Mouse (Mus musculus) layer of hippocampus, adult 9-11 months (tissue): Measurements from ENCODE around the gene Hip1.

Experiments used
- DNase-seq: peaks from one replicate; pipeline ENCODE4 v3.0.0; 2022

The Hip1 gene

DNA sequence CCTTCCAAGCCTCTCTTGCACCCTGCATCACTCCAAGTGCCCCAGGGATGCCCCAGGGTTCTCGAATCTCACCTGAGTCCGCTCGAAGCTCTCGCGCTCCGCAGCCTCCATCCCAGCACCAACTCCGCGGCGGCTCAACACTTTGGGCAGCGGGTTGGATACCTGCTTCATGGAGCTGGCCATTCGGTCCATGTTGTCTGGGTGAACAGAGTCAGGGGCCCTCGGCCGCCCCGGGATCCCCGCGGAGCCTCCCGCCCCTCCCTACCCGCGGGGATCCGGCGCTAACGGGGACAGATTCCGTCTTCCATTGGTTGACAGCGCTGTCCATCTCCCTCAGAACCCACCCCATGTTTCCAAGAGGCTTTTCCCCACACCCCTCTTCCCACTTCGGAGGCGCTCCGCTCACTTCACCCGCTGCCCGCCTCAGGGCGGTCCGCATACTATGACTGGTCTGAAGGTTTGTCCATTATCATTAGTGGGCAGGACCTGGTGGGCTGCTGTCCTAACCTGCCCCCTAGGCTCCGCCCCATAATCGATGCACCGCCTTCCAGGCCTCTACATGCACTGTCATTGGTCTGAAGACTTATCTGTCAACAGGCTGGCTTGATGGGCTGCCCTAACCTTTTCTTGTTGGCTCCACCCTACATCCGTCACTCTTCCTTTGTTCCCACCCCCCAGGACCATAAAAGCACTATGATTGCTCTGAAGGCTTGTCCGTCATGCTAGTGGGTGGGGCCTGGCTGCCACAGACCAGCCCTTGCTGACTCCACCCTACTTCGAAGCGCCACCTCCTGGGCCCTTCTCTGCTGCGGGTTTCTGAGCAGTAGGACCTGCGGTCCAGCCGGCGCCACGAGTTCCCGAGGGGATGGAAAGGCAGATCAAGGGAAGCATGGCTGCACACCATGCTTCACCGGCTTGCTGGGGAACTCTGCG, at the start of gene Hip1:
Hip1 (minus strand) TSS at position 256 of the 933 bp plus-strand sequence.
- peak; percentile 100 for DNase-seq

DNA sequence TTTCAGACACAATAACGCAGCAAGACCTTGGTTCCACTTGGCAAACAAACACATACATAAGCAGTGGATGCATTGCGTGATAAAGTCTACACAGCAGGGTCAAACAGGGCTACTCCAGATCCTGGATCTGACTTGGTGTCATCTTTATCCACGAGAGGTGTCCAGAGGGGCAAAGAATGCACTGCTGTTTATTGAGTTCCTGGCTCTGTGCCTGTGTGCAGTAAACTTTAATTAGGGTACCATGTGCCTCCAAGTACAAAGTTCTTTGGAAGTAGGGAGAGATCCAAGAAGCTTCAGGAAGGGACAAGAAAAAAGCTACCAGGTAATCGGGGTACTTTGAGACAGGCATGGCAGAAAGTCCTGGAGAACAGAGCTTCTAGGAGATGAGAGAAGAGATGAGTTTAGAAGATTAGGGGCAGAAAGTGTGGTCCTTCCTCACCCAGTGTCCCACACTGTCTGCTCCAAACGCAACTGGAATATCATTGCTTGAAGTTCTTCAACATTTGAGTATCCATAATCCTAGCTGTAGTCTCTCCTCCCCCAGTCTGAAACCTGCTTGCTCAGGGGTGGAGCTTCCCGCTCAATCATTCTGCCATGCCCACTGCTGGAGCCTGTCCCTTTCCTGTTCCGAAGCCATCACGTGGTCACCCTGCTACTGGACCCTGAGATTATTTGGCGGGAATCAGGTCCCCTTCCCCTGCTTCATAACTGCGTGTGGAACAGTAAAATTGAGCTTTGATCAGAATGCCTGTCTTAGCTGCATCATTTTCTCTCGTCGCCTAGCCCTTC, 45.3 kb upstream of the Hip1 start:
- no peak for DNase-seq

DNA sequence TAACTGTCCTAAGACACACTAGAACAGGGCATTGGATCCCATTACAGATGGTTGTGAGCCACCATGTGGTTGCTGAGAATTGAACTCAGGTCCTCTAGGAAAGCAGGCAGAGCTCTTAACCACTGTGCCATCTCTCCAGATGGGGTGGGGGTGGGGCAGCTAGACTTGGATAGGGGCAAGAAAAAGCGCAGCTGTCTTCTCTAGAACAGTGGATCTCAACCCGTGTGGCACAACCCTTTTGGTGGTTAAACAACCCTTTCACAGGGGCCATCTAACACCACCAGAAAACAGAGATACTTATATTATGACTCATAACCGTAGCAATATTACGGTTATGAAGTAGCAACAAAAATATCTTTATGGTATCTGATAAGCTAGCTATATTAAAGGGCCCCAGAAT, 42.8 kb upstream of the Hip1 start:
- DNase-seq = no peak

DNA sequence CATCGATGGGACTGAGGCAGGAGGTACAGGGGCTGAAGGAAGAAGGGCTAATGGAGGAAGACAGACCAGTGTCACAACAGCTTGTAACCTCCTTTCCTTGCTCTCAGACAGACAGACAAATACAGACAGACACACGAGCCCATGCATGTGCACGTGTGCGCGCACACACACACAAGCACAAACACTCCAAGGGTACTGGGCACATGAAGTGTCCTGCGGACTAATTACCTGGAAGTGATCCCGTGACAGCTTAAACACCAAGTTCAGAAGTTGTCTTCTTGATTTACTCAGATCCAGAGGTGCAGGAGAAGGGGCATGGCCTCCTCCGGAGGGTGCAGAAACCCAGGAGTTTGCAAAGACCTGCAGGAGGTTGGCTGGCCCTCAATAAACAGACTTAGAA, 40.8 kb upstream of the Hip1 start:
- no peak for DNase-seq

DNA sequence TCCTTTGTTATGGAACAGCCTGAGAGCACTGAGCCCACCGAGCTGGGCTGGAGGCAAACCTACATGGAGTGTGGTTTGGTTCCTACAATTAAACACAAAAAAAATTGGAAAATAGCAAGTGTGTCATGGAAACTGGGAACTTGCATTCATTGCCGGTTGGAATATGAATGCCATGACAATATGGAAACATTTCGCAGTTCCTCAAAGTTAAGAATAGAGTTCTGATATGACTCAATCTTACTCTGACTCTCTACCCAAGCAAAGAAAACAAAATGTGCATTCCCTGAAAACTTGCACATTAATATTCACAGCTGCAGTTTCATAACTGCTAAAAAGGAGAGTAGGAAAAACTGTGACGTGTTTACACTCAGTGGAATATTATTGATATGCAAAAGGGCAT, 37.4 kb upstream of the Hip1 start:
- DNase-seq = no peak

DNA sequence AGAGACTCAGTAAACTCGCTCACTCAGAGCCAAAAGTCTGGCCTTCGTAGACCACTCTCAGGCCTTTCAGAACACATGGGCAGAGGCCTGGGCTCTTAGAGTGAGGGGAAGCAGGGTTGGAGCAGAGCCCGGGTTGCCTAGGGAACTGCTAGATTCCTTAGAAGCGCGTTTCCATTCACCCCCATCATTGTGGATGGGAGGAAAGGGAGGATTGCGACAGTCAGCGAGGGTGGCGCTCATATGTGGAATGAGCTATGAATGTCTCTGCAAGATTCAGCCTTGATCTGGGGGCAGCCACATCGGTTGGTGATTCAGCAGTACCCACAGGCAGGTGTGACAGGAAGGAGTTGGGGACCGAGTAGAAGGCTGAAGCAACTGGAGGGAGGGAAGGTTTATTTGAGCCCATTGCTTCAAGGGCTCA, 34.4 kb upstream of the Hip1 start:
- DNase-seq = peak; percentile 53

DNA sequence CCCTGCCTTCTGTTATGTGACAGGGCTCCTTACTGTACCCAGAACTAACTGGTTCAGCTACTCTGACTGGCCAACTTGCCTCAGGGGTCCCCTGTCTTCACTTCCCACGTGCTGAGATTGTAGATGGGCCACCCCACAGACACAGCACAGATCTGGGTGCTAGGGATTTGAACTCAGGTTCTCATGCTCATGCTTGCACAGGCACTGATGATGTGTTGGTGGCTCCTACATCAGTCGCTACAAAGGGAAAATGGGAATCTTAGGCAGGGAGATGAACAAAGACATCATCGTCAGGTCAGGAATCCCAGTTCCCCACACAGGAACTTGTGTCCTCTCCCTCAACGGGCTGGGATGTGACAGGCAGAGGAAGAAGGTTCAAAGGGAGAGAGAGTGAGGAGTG, 31.1 kb upstream of the Hip1 start:
- DNase-seq = no peak

DNA sequence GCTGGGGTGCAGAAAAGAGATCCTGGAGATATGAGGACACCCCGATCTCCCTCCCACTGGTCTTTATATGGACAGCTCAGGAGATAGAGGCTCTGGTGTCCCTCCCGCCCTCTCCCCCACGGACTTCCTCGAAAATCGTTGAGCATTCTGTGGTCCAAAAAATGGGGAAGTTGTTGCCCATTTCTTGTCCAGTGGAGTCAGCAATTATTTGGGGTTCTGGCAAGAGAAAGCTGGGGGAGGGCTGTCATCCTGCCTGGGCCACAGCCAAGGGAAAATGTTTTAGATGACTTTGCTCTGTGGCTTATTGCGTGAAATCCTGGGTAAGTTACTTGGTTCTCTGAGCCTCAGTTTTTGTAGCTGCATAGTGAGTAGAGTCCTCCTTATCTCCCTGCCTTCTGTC, 28.1 kb upstream of the Hip1 start, which contains the start of gene Ccl24:
Ccl24 (minus strand) TSS at position 44 of the 400 bp plus-strand sequence.
- DNase-seq = no peak

DNA sequence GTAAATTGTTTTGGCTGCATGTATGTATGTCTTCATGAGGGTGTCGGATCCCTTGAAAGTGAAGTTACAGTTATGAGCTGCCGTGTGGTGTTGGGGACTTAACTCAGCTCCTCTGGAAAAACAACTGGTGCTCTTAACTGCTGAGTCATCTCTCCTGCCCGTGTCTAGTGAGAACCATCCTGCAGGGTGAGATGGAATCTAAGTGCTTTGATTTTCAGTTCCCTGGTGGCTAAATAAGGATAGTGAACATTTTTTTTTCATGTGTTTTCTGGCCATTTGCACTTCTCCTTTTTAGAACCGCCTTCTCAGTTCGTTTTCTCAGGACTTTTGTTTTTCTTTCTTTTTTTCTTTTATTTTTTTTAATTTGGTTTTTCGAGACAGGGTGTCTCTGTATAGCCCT, 23.8 kb upstream of the Hip1 start:
- no peak for DNase-seq

DNA sequence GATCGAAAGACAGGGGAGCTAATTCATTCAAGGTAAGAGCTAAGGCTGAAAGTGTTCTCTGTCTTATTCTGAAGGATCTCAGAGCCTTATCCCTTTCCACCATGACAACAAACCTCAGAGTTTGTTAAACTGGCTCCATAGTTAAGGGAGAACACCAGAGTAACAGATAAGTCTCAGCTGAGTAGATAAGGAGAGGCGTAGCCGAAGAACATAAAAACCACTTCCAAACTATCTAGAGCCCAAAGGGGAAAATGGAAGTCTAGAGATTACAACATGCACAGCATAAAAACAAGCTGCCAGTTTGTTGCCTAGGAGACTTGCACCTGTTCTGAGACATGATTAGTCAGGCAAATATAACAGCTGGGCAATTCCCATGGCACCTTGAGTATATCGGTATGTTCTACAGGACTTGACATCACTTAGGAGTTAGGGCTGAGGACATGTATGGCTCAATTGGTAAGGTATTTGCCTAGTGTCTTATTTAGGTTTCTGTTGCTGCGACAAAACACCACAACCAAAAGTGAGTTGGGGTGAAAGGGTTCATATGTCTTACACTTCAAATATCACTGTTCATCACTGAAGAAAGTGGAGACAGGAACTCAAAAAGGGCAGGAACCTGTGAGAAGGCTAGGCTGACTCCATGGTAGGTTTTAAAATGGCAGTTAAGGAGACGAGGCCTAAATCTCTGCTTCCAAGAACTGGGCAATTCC, 22.8 kb upstream of the Hip1 start:
- DNase-seq = no peak

DNA sequence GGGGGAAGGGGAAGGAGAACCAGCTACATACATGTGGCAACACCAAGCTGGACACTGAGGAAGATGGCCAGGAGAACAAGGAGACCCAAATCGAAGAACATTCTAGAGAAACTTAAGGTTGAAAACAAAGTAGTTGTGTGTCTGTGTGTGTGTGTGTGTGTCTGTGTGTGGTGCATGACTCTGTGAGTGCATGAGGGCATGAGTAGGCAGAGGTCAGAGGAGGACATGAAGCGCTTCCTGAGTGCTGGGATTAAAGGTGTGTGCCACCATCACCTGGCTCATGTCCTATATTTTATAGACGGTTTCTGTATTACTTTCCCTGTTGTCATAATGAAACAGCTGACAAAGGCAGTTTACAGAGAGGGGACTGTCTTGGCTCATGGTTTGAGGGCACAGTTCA, 18.5 kb upstream of the Hip1 start, which contains the start of gene Ccl26:
Ccl26 (minus strand) TSS at position 101 of the 400 bp plus-strand sequence.
- no peak for DNase-seq

DNA sequence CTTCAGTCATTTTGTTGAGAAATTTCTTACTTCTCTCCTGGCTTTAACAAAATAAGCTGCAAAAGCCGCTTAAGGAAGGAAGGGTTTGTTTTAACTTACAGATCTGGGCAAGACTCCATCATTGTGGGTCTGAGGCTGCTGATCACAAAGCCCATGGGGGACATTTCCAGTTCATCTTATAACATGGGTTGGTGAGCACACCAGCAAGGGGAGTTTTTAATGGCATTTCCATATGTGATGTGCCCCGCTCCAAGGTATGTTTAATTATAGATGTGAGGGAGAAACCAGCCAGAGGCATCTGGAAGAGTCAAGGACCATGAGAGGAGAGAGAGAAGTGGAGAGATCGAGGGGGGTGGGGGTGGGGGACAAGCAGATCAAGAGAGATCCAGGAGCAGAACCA, 12.8 kb upstream of the Hip1 start:
- DNase-seq = no peak

DNA sequence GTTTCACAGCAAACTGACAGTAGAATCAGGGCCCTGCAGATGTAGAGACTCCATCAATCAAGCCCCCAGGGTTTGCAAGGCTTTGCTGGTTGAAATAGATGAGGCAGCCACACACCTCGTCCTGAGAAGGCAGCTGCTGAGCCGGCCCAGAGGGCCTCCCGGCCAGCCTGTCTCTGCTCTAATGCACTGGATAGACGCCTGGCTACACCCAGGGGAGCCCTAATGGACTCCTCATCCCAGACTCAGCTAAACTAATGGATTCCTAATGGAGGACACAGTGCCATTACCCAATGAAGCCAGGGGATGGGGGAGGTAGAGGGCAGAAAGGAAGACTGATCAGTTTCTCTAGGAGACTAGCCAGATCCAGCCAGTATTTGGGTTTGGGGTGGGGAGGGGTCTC, 12.1 kb upstream of the Hip1 start:
- DNase-seq = no peak

DNA sequence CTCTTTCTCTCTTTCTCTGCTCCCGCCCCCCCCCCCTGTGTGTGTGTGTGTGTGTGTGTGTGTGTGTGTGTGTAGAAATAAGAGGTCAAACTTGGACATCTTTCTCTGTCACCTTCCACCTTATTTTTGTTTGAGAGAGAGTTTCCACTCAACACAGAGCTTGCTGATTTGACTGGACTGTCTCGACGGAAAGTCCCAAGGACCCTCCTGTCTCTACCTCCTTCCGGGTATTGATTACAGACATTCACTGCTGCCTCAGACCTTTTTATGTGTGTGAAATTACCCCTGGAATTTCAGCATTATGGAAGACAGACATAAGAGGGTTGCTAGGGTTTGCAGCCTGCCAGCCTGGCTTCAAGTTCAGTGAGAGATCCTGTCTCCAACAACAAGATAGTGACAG, 11.3 kb upstream of the Hip1 start:
- no peak for DNase-seq

DNA sequence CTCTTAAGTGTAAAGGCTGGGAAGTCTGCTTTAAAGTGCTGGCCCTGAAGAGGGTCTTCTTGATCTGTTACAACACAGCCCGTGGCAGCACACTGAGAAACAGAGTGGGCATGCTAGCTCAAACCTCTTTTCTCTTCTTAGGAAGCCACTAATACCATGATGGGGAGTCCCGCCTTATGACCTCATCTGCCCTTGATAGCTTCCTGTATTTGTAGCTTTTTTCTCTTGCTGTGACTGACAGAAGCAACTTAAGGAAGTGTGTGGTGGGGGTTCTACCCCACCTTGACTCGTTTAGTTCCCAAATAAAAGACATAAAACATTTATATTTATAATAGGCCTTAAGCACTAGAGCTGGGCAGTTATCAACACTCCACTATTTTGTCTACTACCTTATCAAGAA, 6.7 kb upstream of the Hip1 start:
- no peak for DNase-seq

DNA sequence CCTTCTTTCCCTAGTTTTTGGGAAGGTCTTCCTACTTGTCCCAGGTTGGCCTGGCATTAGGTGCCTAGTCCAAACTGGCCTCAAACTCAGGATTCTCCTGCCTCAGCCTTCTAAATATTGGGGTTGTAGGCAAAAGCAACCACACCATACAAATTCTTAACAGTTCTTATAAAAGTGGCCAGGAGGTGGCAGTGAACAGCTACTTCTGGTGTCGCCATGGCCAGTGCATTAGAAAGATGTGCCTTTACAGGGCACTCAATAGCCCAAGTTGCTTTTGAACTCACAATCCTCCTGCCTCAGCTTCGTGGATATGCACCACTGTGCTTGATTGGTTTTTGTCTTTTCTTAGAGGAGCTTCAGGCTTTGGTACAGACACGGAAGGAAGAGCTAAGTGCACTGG, 6.0 kb upstream of the Hip1 start:
- no peak for DNase-seq

DNA sequence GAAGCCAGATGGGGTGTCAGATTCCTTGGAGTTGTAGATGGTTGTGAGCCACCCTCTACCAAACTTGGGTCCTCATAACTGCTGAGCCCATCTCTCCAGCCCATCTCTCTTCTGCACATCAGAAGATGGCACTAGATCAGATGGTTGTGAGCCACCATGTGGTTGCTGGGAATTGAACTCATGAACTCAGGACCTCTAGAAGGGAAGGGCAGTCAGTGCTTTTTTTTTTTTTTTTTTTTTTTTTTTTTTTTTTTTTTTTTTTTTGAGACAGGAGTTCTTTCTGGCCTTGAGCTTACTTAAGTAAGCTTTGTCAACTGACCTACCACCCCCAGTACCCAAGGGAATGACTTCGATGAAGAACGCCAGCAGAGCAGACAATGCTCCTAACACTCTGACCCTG, 3.1 kb upstream of the Hip1 start:
- no peak for DNase-seq

DNA sequence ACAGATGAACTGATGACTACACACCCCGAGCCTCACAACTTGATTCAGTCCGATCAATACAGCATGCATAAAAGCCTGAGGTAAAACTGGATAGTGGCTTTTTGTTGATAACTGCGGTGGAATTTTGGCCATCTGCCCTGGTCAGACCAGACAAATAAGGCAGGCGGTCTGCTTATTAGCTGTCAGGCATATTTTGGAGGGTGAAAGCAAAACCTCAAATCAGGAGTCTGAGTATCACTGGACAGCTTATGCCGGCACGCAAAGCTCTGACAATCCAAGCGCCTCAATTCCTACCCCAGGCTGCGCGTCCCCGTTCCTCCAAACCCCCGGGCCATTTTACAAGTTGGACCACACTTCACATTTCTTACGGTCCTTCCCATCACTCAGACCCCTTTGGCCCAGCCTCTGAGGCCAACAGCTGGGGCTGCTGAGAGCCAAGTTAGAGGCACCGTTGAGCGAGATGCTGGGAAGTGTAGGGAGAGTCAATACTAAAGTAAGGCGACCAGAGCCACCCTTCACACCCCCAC, 825 bp downstream of the Hip1 start:
- DNase-seq = no peak

DNA sequence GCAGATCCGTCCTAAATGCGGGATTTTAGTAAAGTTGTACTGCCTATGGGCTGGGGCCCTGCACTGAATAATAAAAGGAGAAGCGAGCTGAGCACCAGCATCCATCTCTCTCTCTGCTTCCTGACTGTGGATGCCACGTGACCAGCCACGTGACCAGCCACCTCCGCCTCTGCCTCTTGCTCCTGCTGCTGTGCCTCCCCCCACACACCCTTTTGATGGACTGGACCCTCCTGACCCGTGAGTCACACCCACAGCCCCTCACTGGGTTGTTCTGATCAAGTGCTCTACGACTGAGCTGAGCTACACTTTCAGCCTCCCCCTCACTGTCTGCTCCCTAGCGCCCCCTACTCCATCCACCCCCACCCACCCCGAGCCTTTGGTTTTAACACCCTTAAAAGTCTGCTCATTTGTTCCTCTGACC, 7.1 kb downstream of the Hip1 start:
- no peak for DNase-seq

DNA sequence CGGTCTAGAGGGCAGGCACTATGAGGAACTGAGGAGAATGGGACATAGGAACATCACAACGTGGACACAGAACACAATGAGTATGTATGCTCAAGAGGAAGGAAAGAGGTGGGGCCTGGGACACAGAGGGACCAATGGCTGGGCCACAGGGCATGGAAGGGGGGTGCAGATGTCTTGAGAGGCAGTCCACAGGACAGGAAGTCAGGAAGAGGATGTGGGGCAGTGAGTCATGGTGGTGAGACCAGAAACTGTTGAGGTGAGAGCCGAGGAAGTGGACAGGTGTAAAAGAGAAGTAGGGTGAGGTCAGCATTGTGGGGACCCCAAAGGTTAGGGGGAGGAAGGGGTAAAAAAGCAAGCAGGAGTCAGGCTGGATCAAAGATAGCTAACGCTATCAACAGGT, 7.6 kb downstream of the Hip1 start:
- no peak for DNase-seq

DNA sequence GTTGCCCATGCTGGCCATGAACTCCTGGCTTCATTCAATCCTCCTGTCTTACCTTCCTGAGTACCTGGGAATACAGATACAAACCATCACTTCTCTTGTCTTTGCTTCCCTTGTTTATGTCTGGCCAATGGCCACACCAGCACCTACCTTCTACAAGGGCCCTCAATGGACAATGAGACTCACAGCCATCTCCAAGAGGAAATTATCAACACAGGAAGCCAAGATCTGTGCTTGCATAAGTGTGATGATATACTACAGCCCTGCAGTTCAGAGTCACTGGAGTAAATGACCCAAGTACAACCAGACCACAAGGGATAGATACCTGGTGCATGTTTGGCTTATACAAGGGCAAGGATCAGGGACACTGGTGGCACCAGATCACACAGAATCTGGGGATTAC, 9.1 kb downstream of the Hip1 start:
- DNase-seq = no peak

DNA sequence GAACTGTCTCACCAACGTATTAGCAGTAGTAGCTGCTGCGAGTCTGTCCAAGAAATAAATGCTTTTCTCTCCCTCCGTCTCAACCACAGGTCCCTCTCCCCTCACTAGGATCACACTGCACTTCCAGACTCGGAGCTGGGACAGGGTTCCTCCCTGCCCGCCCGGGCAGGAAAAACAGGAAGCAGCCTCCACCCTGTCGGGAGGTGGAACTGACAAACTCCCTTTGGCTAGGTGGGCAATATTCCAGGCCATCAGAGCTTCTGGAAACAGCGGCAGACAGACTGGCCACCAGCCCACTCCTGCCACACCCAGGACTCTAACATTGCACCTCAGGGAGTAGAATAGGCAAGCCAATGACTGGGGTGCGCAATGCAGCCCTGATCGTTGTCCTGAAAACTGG, 11.5 kb downstream of the Hip1 start:
- no peak for DNase-seq

DNA sequence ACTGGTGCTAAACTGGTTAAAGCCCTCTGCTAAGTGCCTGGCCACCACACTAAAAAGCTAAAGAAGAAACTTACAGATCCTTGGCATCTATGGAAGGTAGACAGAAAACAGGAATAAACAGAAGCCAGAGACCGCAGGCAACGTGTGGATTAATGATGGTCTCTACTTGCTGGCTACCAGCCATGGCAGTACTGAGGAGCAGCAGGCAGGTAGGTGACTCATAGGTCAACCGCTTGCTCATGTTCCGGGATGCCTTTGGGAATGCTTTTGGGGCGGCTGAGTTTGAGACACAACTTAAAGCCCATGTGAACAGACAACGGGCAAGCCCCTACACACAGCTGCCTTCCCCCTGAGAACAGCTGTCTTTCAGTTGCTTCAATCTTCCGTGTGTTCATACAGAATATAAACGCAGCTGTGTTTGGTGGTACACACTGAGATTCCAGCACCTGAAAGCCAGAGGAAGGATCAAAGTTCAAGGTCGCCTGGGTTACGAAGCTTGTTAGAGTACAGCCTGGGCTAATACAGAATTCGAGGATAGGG, 13.5 kb downstream of the Hip1 start:
- no peak for DNase-seq
